Mouse (Mus musculus): ENCODE results near the gene Afg1l. TPM values are rescaled to one million over a fixed set of nuclear protein-coding genes. Genes with fewer than 3 reads are reported as not detected.

The Afg1l gene
- polyA plus RNA-seq (2012; rRNA removed), result 18.1 and 19.1 TPM in 2 replicates

GRCm38 (mm10) chr10:42478341-42478720 is at the start of gene Afg1l:
Gene Afg1l, minus strand, starts transcription at chr10:42478565.
- peak; percentile 91 to 95 for DNase-seq (ENCODE audit: extremely low spot score in 1 of 2, low spot score in 1 of 2)

- no peak for DNase-seq (ENCODE audit: extremely low spot score in 1 of 2, low spot score in 1 of 2)
These were observed 47.3 kb upstream of the Afg1l start for GRCm38 (mm10) chr10:42525682-42526081.

GRCm38 (mm10) chr10:42523556-42524162 is 45.3 kb upstream of the Afg1l start:
- DNase-seq (ENCODE audit: extremely low spot score in 1 of 2, low spot score in 1 of 2), result no peak

- no peak for DNase-seq (ENCODE audit: extremely low spot score in 1 of 2, low spot score in 1 of 2)
These were observed 44.5 kb upstream of the Afg1l start for GRCm38 (mm10) chr10:42522912-42523311.

- DNase-seq (ENCODE audit: extremely low spot score in 1 of 2, low spot score in 1 of 2), result no peak
These were observed 43.1 kb upstream of the Afg1l start for GRCm38 (mm10) chr10:42521315-42521981.

GRCm38 (mm10) chr10:42518363-42518762 is 40.0 kb upstream of the Afg1l start:
- no peak for DNase-seq (ENCODE audit: extremely low spot score in 1 of 2, low spot score in 1 of 2)

GRCm38 (mm10) chr10:42514125-42514524 is 35.8 kb upstream of the Afg1l start:
- DNase-seq (ENCODE audit: extremely low spot score in 1 of 2, low spot score in 1 of 2), result no peak

GRCm38 (mm10) chr10:42511184-42512135 is 33.1 kb upstream of the Afg1l start:
- DNase-seq (ENCODE audit: extremely low spot score in 1 of 2, low spot score in 1 of 2), result no peak

GRCm38 (mm10) chr10:42510141-42510540 is 31.8 kb upstream of the Afg1l start:
- DNase-seq (ENCODE audit: extremely low spot score in 1 of 2, low spot score in 1 of 2), result no peak

- no peak for DNase-seq (ENCODE audit: extremely low spot score in 1 of 2, low spot score in 1 of 2)
These were observed 25.8 kb upstream of the Afg1l start for GRCm38 (mm10) chr10:42504096-42504710.

- DNase-seq (ENCODE audit: extremely low spot score in 1 of 2, low spot score in 1 of 2), result peak; percentile 33 to 66
These were observed 24.2 kb upstream of the Afg1l start for GRCm38 (mm10) chr10:42502349-42503111.

GRCm38 (mm10) chr10:42501775-42502348 is 23.5 kb upstream of the Afg1l start, which contains the start of gene Snx3:
Gene Snx3, plus strand, starts transcription at chr10:42502030.
- DNase-seq (ENCODE audit: extremely low spot score in 1 of 2, low spot score in 1 of 2), result peak; percentile 95 to 97

GRCm38 (mm10) chr10:42501161-42501560 is 22.8 kb upstream of the Afg1l start:
- DNase-seq (ENCODE audit: extremely low spot score in 1 of 2, low spot score in 1 of 2), result no peak

GRCm38 (mm10) chr10:42500611-42501010 is 22.2 kb upstream of the Afg1l start:
- no peak for DNase-seq (ENCODE audit: extremely low spot score in 1 of 2, low spot score in 1 of 2)

- no peak for DNase-seq (ENCODE audit: extremely low spot score in 1 of 2, low spot score in 1 of 2)
These were observed 14.6 kb upstream of the Afg1l start for GRCm38 (mm10) chr10:42493000-42493399.

GRCm38 (mm10) chr10:42492027-42492771 is 13.8 kb upstream of the Afg1l start:
- no peak for DNase-seq (ENCODE audit: extremely low spot score in 1 of 2, low spot score in 1 of 2)

GRCm38 (mm10) chr10:42491158-42491557 is 12.8 kb upstream of the Afg1l start:
- DNase-seq (ENCODE audit: extremely low spot score in 1 of 2, low spot score in 1 of 2), result no peak

- DNase-seq (ENCODE audit: extremely low spot score in 1 of 2, low spot score in 1 of 2), result no peak
These were observed 10.4 kb upstream of the Afg1l start for GRCm38 (mm10) chr10:42488606-42489296.
